In genomic region chr3:98063833-98064232, GRCm38 (mm10) we compare ENCODE assay signal across 9 mouse cellular contexts. TPM values are rescaled to one million over a fixed set of nuclear protein-coding genes. Genes with fewer than 3 reads are reported as not detected.
DNase-seq lines count a peak whose midpoint lies in the region; ATAC-seq lines count a peak whose summit lies in the region.
"Had no signal": no experiment of that assay in that cellular context is flagged by ENCODE, and none has a peak within 500 bp of the region (broad histone marks: within the 10 kb centered on the region; RNA-seq: fewer than 3 reads in every experiment).

No protein-coding gene starts in this region.

- no peak for ATAC-seq in kidney, embryonic 16.5 days (ENCODE audit: low FRiP score, low TSS enrichment)
- ATAC-seq in embryonic facial prominence, embryonic 14.5 days (ENCODE audit: low read depth): peak; percentile 27
- peak; percentile 55; the same call in 1 of the 2 replicates for ATAC-seq in hindbrain, embryonic 12.5 days (ENCODE audit: low FRiP score)
- ATAC-seq in midbrain, embryonic 15.5 days (replicated peaks): peak; percentile 41; the same call in 1 of the 2 replicates

- H3K4me1 ChIP-seq in kidney, embryonic 16.5 days (ENCODE audit: insufficient read depth, low read length): peaks cover 69% of the 10 kb centered on the region
- peaks cover 74% of the 10 kb centered on the region for H3K4me1 ChIP-seq in embryonic facial prominence, embryonic 14.5 days (ENCODE audit: control insufficient read depth, insufficient read depth, low read length)
- H3K4me1 ChIP-seq in hindbrain, embryonic 12.5 days: peaks cover 46% of the 10 kb centered on the region
- H3K4me1 ChIP-seq in midbrain, embryonic 15.5 days: peaks cover 46% of the 10 kb centered on the region

- H3K4me2 ChIP-seq in kidney, embryonic 16.5 days (replicated peaks; ENCODE audit: low read depth, low read length): 0 out of 2 replicates have a peak overlapping the region, but pooled peaks have one; percentile 17
- H3K4me2 ChIP-seq in embryonic facial prominence, embryonic 14.5 days (ENCODE audit: low read depth, low read length): peak overlapping the region; percentile 39
- peak overlapping the region; percentile 11; the same call in 1 of the 2 replicates for H3K4me2 ChIP-seq in hindbrain, embryonic 12.5 days (replicated peaks)
- H3K4me2 ChIP-seq in midbrain, embryonic 15.5 days: peak overlapping the region; percentile 7; the same call in 1 of the 2 replicates

- H3K9me3 ChIP-seq in kidney, embryonic 16.5 days (ENCODE audit: low read length): no peaks in the 10 kb centered on the region
- no peaks in the 10 kb centered on the region for H3K9me3 ChIP-seq in embryonic facial prominence, embryonic 14.5 days (ENCODE audit: control insufficient read depth, low read length)
- no peaks in the 10 kb centered on the region for H3K9me3 ChIP-seq in hindbrain, embryonic 12.5 days (replicated peaks)
- no peaks in the 10 kb centered on the region for H3K9me3 ChIP-seq in midbrain, embryonic 15.5 days

- H3K36me3 ChIP-seq in kidney, embryonic 16.5 days (ENCODE audit: insufficient read depth, low read length): no peaks in the 10 kb centered on the region
- H3K36me3 ChIP-seq in embryonic facial prominence, embryonic 14.5 days (ENCODE audit: control insufficient read depth, insufficient read depth, low read length): no peaks in the 10 kb centered on the region
- no peaks in the 10 kb centered on the region for H3K36me3 ChIP-seq in hindbrain, embryonic 12.5 days
- no peaks in the 10 kb centered on the region for H3K36me3 ChIP-seq in midbrain, embryonic 15.5 days (replicated peaks)

- no peak overlapping the region for H3K4me3 ChIP-seq in kidney, embryonic 16.5 days (ENCODE audit: low read length)
- no peak overlapping the region for H3K4me3 ChIP-seq in embryonic facial prominence, embryonic 14.5 days (ENCODE audit: low read depth, low read length)
- H3K4me3 ChIP-seq in hindbrain, embryonic 12.5 days: no peak overlapping the region
- no peak overlapping the region for H3K4me3 ChIP-seq in midbrain, embryonic 15.5 days

- H3K27ac ChIP-seq in kidney, embryonic 16.5 days (ENCODE audit: low read length): peak overlapping the region; percentile 95
- peak overlapping the region; percentile 94 for H3K27ac ChIP-seq in embryonic facial prominence, embryonic 14.5 days (replicated peaks; ENCODE audit: low read depth, low read length)
- H3K27ac ChIP-seq in hindbrain, embryonic 12.5 days: peak overlapping the region; percentile 85
- H3K27ac ChIP-seq in midbrain, embryonic 15.5 days: peak overlapping the region; percentile 71

- peak overlapping the region; percentile 8 for H3K9ac ChIP-seq in kidney, embryonic 16.5 days (replicated peaks; ENCODE audit: low read length)
- peak overlapping the region; percentile 32; the same call in 1 of the 2 replicates for H3K9ac ChIP-seq in embryonic facial prominence, embryonic 14.5 days (ENCODE audit: low read depth, low read length)
- 0 out of 2 replicates have a peak overlapping the region, but pooled peaks have one; percentile 23 for H3K9ac ChIP-seq in hindbrain, embryonic 12.5 days
- H3K9ac ChIP-seq in midbrain, embryonic 15.5 days: no peak overlapping the region

- no peak for DNase-seq in kidney, adult 18-20 months
- peak; percentile 72 for DNase-seq in embryonic facial prominence, embryonic 14.5 days (ENCODE audit: low spot score)
- no peak for DNase-seq in frontal cortex, postnatal 25 days (ENCODE audit: low spot score in 2 of 2)
- DNase-seq in thymus, postnatal 25 days: no peak
- DNase-seq in ovary, postnatal 10 days (ENCODE audit: low spot score): no peak
- DNase-seq: cerebellum, adult 9-10 months had no signal

- H3K27me3 ChIP-seq in kidney, embryonic 16.5 days (ENCODE audit: insufficient read depth, low read length): no peaks in the 10 kb centered on the region
- no peaks in the 10 kb centered on the region for H3K27me3 ChIP-seq in embryonic facial prominence, embryonic 14.5 days (replicated peaks; ENCODE audit: control insufficient read depth, insufficient read depth, low read length)
- H3K27me3 ChIP-seq in hindbrain, embryonic 12.5 days: no peaks in the 10 kb centered on the region
- no peaks in the 10 kb centered on the region for H3K27me3 ChIP-seq in midbrain, embryonic 15.5 days (replicated peaks)

- 31% methylated on average over 9 of the region's 9 CpGs for WGBS in kidney, embryonic 16.5 days
- WGBS in embryonic facial prominence, embryonic 14.5 days: 9% methylated on average over 9 of the region's 9 CpGs
- WGBS in hindbrain, embryonic 12.5 days: 29% methylated on average over 9 of the region's 9 CpGs
- WGBS in midbrain, embryonic 15.5 days: 18% methylated on average over 9 of the region's 9 CpGs

RNA-seq across cellular contexts. Expression of gene Notch2, which starts 50.5 kb away (rescaled TPM):
- 31.1 and 33.8 TPM in 2 replicates for polyA plus RNA-seq in kidney, embryonic 16.5 days (2015; fragmentation: Nextera tagmentation; extraction: Ambion mirVana)
- 35.6 and 39.3 TPM in 2 replicates for polyA plus RNA-seq in embryonic facial prominence, embryonic 14.5 days (2014; fragmentation: Nextera tagmentation; extraction: Ambion mirVana)
- 26.5 and 30.1 TPM in 2 replicates for polyA plus RNA-seq in hindbrain, embryonic 12.5 days (2016; fragmentation: Nextera tagmentation; extraction: Ambion mirVana)
- 9.0 and 10.4 TPM in 2 replicates for polyA plus RNA-seq in midbrain, embryonic 15.5 days (2015; fragmentation: Nextera tagmentation; extraction: Ambion mirVana)
